Mouse (Mus musculus) neural tube, embryonic 12.5 days (tissue): ENCODE measurements around the gene Ttc41. TPM values are rescaled to one million over a fixed set of nuclear protein-coding genes. Genes with fewer than 3 reads are reported as not detected.

ENCODE experiments used
- ATAC-seq: fragments of 200-750 bp; cut with Nextera tagmentation; 2 replicates; pipeline ENCODE4 v1.8.0; 2017; ENCODE audit warnings: low read depth, mild to moderate bottlenecking, moderate TSS enrichment, moderate library complexity; ENCODE audit not compliant: low FRiP score
- H3K27ac ChIP-seq: fragments of 300-500 bp; sonication (generic); 2 replicates; pipeline ENCODE4 v1.5.1; 2016
- H3K27me3 ChIP-seq: fragments of 300-500 bp; sonication (generic); replicated peaks from 2 replicates; pipeline ENCODE4 v1.6.1; 2016; ENCODE audit warnings: mild to moderate bottlenecking
- H3K36me3 ChIP-seq: fragments of 300-500 bp; sonication (generic); 2 replicates; pipeline ENCODE4 v1.6.1; 2016; ENCODE audit warnings: mild to moderate bottlenecking
- H3K4me1 ChIP-seq: fragments of 300-500 bp; sonication (generic); 2 replicates; pipeline ENCODE4 v1.6.1; 2016
- H3K4me2 ChIP-seq: fragments of 300-500 bp; sonication (generic); replicated peaks from 2 replicates; pipeline ENCODE4 v1.6.1; 2016; ENCODE audit warnings: mild to moderate bottlenecking
- H3K4me3 ChIP-seq: fragments of 300-500 bp; sonication (generic); 2 replicates; pipeline ENCODE4 v1.5.1; 2016
- H3K9ac ChIP-seq: fragments of 300-500 bp; sonication (generic); 2 replicates; pipeline ENCODE4 v1.6.1; 2016; ENCODE audit warnings: mild to moderate bottlenecking
- H3K9me3 ChIP-seq: fragments of 300-500 bp; sonication (generic); 2 replicates; pipeline ENCODE4 v1.6.1; 2016; ENCODE audit warnings: mild to moderate bottlenecking
- WGBS: fragments of 180-500 bp; shearing (Covaris S2); methylation state at CpG from one replicate; pipeline ENCODE4 v1.1.7; 2016; 5-methylcytosine and 5-hydroxymethylcytosine counted together
- polyA plus RNA-seq: library from polyadenylated mRNA; unstranded; fragments of >200 nt; fragmentation: Nextera tagmentation; extraction: Ambion mirVana; gene quantifications from 2 replicates; pipeline ENCODE4 v1.2.1, GENCODE M21; 2016

Ttc41 gene
- polyA plus RNA-seq, 1 experiment from 2014 or later = 3.0 TPM

DNA sequence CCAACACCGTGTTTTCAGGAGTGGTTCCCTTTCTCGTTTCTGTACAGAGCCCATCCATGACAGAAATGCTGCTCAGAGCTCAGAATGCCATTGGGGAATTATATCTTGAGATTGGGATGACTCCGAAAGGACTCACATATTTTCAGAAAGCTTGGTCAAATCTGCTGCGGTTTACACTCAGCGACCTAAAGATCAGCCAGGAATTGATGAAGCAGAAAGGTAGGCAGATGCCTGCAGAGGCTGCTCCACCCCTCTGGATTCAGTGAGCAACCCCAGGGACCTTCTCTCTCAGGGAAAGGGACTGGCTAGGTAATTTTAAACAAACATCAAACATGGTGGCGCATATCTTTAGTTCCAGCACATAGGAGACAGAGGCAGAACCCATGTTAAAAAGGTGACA, 52.6 kb downstream of the Ttc41 start:
- Histone ChIP-seq H3K27me3 (no peaks in the 10 kb centered on the region), H3K9me3 (no peaks in the 10 kb centered on the region), H3K36me3 (no peaks in the 10 kb centered on the region), H3K4me1 (no peaks in the 10 kb centered on the region), H3K4me3 (no peak overlapping the region), H3K27ac (no peak overlapping the region), H3K4me2 (no peak overlapping the region), H3K9ac (no peak overlapping the region)
- 91% methylated on average over 6 of the region's 6 CpGs for WGBS
- no peak for ATAC-seq

DNA sequence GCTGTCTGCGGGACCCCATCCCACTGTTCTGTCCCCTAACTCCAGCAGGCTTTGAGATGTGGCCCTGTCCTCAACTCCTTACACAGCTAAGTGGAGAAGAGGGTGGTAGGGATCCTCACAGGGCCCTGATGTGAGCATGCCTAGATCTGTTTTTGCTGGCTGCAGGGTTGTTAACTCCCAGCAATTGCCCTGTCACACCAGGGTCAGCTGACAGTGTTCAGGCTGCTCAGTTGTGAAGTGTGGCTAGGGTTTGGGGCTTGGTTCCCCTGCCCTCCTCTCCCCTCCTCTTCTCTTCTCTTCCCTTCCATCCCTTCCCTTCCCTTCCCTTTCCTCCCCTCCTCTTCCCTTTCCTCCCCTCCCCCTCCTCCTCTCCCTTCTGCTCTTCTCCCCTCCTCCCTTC, 55.6 kb downstream of the Ttc41 start:
- Histone ChIP-seq H3K27me3 (no peaks in the 10 kb centered on the region), H3K27ac (no peak overlapping the region), H3K9me3 (no peaks in the 10 kb centered on the region), H3K9ac (no peak overlapping the region), H3K4me1 (no peaks in the 10 kb centered on the region), H3K36me3 (no peaks in the 10 kb centered on the region), H3K4me3 (no peak overlapping the region), H3K4me2 (no peak overlapping the region)
- WGBS = 65% methylated on average over 1 of the region's 1 CpGs
- no peak for ATAC-seq

DNA sequence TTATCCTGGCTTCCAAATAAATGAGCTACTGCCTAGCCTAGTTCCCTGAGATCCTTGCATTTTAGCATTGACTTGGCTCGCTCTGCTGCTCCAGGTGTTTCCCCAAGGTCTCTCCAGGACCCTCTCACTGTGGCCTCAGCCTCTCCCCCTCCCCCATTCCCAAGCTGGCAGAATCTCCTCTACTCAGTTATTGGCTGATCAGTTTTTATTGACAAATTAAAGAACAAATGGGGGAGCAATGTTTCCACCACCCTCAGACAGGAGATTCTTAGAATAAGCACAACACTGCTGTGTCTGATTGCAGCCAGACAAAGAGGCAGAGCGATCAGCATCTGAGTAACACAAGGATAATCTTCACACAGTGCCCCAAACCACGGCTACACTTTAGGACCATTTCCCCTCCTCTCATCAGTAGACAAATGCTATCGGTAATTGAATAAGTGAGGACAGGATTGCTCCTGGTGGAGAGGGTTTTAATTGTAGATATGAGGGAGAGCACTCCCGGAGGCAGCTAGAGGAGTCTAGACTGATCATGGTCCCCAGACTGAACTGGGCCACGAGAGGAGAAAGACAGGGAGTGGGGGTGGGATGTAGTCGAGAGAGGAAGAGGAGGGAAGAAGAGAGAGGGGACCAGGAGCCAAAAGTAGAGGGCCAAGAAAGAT, 56.2 kb downstream of the Ttc41 start:
- no peak for ATAC-seq
- Histone ChIP-seq H3K36me3 (no peaks in the 10 kb centered on the region), H3K4me1 (no peaks in the 10 kb centered on the region), H3K9me3 (no peaks in the 10 kb centered on the region), H3K27me3 (no peaks in the 10 kb centered on the region), H3K4me3 (no peak overlapping the region), H3K4me2 (no peak overlapping the region), H3K27ac (no peak overlapping the region), H3K9ac (no peak overlapping the region)
- 29% methylated on average over 7 of the region's 7 CpGs for WGBS

DNA sequence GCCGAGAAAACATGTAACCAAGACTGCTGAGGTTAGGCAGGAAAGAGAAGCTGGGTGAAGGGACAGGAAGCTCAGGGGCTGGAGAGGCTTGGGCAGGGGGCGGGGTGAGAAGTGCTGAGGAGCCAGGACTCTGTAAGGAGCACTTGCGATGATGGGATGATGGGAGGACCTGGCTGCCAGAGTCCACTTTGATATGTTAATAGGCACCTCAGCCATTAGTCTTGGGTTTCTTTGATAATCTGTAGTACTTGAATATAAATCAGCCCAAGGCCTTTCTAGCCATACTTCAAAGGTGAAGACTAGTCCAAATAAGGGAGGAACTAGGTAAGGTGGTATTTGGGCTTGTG, 56.7 kb downstream of the Ttc41 start:
- H3K4me1 ChIP-seq = no peaks in the 10 kb centered on the region
- no peak overlapping the region for H3K27ac ChIP-seq
- H3K9ac ChIP-seq = no peak overlapping the region
- no peak overlapping the region for H3K4me3 ChIP-seq
- no peak overlapping the region for H3K4me2 ChIP-seq
- H3K9me3 ChIP-seq = no peaks in the 10 kb centered on the region
- no peaks in the 10 kb centered on the region for H3K27me3 ChIP-seq
- 43% methylated on average over 3 of the region's 3 CpGs for WGBS
- no peak for ATAC-seq
- H3K36me3 ChIP-seq = no peaks in the 10 kb centered on the region

DNA sequence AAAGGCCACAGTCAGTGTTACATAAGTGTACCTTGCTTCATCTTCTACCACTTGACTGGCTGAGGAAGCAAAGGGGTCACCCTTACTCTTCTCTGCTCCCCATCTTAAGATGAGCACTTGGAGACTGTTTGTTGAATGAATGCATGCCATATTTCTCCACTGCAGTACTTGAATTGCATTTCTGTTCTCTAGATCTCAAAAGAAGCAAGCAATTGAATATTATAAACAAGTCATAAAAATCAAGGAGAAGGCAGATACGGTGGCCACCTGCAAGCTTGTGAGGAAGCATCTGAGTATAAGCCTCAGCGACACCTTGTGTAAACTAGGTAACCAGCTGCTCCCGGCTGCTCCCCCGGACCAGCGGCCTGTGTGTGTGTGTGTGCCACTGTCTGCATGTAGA, 58.1 kb downstream of the Ttc41 start, which contains the start of gene Gm49358:
Gene Gm49358, plus strand, starts transcription at position 301 of the 400 bp plus-strand sequence.
- 95% methylated on average over 5 of the region's 5 CpGs for WGBS

DNA sequence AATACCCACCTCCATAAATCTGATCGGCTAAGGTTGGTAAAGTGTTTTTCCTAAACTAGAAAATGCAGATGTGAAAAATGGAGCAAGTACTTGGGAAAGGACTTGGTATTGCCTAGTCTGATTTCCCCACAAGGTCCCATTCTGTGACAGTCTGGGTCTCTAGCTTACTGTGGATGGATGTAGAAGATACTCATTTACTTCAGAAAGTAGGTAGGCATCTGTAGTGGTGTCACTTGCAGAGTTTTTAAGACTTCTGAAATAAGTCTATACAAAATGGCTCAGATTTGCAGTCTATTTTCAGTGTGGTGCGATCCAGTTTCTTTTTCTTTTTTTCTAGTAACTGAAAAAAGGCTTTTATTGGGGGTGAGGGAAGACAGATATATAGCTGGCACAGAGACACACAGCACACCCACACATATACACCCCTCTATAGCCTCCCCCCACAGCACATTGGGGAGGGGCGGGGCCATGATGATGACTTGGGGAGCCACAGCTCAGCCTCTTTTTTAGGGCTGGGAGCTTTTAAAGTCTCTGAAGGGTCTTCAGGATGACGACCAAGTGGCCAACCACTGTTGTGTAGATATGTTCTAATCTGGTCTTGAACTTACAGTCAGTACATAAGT, 59.8 kb downstream of the Ttc41 start:
- Histone ChIP-seq H3K4me1 (0 out of 2 replicates have a peak, but pooled peaks cover 4% of the 10 kb centered on the region), H3K4me3 (no peak overlapping the region), H3K9ac (no peak overlapping the region), H3K9me3 (no peaks in the 10 kb centered on the region), H3K4me2 (no peak overlapping the region), H3K36me3 (no peaks in the 10 kb centered on the region), H3K27me3 (no peaks in the 10 kb centered on the region), H3K27ac (no peak overlapping the region)
- 86% methylated on average over 4 of the region's 4 CpGs for WGBS
- ATAC-seq = no peak

More for the DNA sequence above, 58.1 kb downstream of the Ttc41 start, which contains the start of gene Gm49358:
- Histone ChIP-seq H3K36me3 (no peaks in the 10 kb centered on the region), H3K4me3 (no peak within 1 kb of the TSS), H3K27me3 (no peaks in the 10 kb centered on the region), H3K9ac (no peak within 1 kb of the TSS), H3K4me1 (no peaks in the 10 kb centered on the region), H3K9me3 (no peaks in the 10 kb centered on the region), H3K27ac (no peak within 1 kb of the TSS), H3K4me2 (no peak within 1 kb of the TSS)
- no peak for ATAC-seq

DNA sequence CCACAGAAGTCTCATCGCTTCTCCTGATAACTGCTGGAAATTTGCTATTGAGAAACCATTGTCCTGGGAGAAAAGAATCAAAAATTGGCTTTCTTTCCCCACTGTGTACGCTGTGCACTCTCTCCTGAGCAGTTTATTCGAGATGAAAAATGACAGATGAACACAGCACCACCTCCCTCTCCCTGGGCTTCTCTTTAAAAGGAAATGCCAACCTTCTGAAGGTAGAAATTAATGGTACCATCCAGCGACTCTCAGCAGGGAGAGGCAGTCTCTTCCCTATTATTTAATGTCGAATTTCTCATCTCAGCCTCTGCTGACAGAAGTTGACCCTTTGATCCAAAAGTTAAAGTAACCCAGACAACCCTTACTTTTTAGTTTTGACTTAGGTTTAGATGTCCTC, 63.6 kb downstream of the Ttc41 start:
- H3K9me3 ChIP-seq = no peaks in the 10 kb centered on the region

DNA sequence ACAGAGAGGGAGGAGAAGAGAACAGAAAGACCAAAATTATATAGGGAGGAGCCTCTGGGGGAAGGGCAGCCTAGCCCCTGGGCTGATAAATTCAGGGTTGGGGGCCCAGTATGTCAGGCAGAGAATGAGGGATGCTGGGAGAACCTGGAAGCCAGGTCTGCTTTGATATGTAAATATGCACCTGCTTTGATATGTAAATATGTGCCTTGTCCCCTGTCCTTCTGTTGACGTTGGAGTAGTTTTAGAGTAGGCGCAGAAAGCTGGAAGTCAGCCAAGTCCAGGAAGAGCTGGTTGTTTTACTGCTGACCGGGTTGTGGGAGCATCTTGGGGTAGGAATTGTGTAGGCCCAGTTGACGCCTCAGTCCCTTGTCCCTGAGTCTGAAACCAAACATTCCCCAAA, 64.2 kb downstream of the Ttc41 start:
- no peak overlapping the region for H3K9ac ChIP-seq
- H3K27me3 ChIP-seq = no peaks in the 10 kb centered on the region
- H3K4me3 ChIP-seq = no peak overlapping the region
- H3K27ac ChIP-seq = no peak overlapping the region
- H3K4me2 ChIP-seq = no peak overlapping the region
- 0 out of 2 replicates have a peak, but pooled peaks cover 4% of the 10 kb centered on the region for H3K4me1 ChIP-seq
- no peaks in the 10 kb centered on the region for H3K9me3 ChIP-seq
- WGBS = 23% methylated on average over 4 of the region's 4 CpGs
- peak; percentile 78 for ATAC-seq
- H3K36me3 ChIP-seq = no peaks in the 10 kb centered on the region

More for the DNA sequence above, 63.6 kb downstream of the Ttc41 start:
- Histone ChIP-seq H3K4me2 (no peak overlapping the region), H3K36me3 (no peaks in the 10 kb centered on the region), H3K4me1 (0 out of 2 replicates have a peak, but pooled peaks cover 4% of the 10 kb centered on the region), H3K27me3 (no peaks in the 10 kb centered on the region), H3K9ac (no peak overlapping the region), H3K4me3 (no peak overlapping the region), H3K27ac (no peak overlapping the region)
- no peak for ATAC-seq
- 61% methylated on average over 5 of the region's 5 CpGs for WGBS

DNA sequence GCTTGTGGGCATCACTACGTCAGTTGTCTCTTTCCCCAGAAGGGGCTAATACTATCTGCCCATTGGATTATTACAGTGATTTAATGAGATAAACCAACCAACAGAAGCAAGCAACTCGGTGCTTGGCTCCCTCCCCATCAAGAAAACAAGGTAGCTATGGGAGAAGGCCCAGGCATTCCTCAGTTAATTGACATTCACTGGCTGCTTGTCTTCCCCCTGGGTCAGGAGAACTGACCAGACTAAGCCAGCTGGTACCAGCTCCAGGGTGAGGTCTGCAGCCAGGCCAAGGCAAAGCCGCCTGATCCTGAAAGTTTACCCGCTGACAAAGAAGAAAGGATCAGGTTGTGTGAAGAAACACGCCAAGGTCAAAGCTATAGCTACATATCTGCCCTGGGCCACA, 66.1 kb downstream of the Ttc41 start:
- H3K36me3 ChIP-seq = no peaks in the 10 kb centered on the region
- 84% methylated on average over 5 of the region's 5 CpGs for WGBS

DNA sequence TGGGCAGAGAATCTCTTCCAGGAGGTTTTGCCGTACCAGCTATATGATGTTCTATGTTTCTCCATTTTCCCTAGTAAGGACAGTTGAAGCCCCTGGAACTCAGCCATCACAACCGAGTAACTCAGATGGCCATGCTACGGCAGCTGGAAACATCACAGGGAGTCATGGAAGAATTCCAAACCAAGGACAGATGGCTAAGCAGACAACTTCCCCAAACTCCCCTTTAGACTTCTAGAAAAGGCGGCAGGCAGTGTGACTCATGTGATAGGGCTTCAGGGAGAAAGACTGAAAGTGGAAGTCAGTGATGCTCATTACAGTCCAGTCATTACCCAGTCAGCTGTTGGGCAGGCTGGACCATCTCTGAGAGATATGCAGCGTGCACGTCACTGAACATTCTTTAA, 66.6 kb downstream of the Ttc41 start:
- Histone ChIP-seq H3K9ac (no peak overlapping the region), H3K27ac (no peak overlapping the region), H3K36me3 (no peaks in the 10 kb centered on the region), H3K9me3 (no peaks in the 10 kb centered on the region), H3K4me3 (no peak overlapping the region), H3K27me3 (no peaks in the 10 kb centered on the region), H3K4me1 (0 out of 2 replicates have a peak, but pooled peaks cover 4% of the 10 kb centered on the region), H3K4me2 (no peak overlapping the region)
- no peak for ATAC-seq
- WGBS = 78% methylated on average over 6 of the region's 6 CpGs

More for the DNA sequence above, 66.1 kb downstream of the Ttc41 start:
- no peak overlapping the region for H3K4me2 ChIP-seq
- no peak overlapping the region for H3K4me3 ChIP-seq
- no peak overlapping the region for H3K27ac ChIP-seq
- no peaks in the 10 kb centered on the region for H3K9me3 ChIP-seq
- H3K9ac ChIP-seq = no peak overlapping the region
- H3K4me1 ChIP-seq = 0 out of 2 replicates have a peak, but pooled peaks cover 4% of the 10 kb centered on the region
- no peak for ATAC-seq
- no peaks in the 10 kb centered on the region for H3K27me3 ChIP-seq

DNA sequence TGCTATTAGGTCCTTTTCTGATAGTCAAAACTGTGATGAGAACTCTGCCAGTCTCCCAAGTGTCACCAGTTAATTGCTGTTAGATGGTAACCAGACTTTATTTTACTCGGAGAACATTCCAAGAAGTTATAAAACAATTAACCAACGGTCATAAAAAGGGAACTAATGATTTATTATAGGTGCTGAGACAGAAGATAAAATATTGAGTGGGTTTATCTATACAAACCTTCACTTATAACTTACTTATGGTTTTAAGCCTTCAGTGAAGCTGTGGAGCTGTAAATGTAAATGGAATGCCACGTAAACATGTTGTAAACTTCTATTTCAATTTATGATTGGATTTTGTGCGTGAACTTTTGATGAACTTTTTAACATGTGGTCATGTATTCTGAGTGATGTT, 67.7 kb downstream of the Ttc41 start:
- H3K9ac ChIP-seq = no peak overlapping the region
- no peaks in the 10 kb centered on the region for H3K9me3 ChIP-seq
- H3K27me3 ChIP-seq = no peaks in the 10 kb centered on the region
- H3K27ac ChIP-seq = no peak overlapping the region
- no peaks in the 10 kb centered on the region for H3K36me3 ChIP-seq
- 27% methylated on average over 4 of the region's 4 CpGs for WGBS
- H3K4me3 ChIP-seq = no peak overlapping the region
- H3K4me2 ChIP-seq = no peak overlapping the region
- H3K4me1 ChIP-seq = peaks cover 10% of the 10 kb centered on the region; the same call in 1 of the 2 replicates
- no peak for ATAC-seq

DNA sequence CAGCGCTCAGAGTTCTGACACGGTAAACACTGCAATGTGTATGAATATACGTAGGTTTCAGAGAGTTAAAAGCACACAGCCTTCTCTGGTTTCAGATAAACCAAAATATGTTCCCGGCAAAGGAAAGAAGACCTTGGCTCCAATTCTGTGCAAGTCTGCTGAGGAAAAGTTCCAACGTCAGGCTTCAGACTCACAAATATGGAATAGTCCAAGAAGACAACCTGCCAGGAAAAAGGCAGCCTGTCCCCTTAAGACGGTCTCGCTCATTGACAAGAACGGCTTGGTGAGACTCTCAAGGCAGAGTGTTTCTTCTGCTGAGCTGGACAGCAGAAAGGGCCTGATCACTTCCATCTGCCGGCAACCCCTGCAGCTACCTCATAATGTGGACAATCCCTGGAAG, 70.7 kb downstream of the Ttc41 start:
- Histone ChIP-seq H3K9ac (no peak overlapping the region), H3K27ac (no peak overlapping the region), H3K4me3 (no peak overlapping the region), H3K4me1 (peaks cover 16% of the 10 kb centered on the region; the same call in 1 of the 2 replicates), H3K36me3 (no peaks in the 10 kb centered on the region), H3K27me3 (peaks cover 10% of the 10 kb centered on the region), H3K9me3 (no peaks in the 10 kb centered on the region), H3K4me2 (no peak overlapping the region)
- 79% methylated on average over 9 of the region's 9 CpGs for WGBS
- no peak for ATAC-seq
